Mouse (Mus musculus): ENCODE data around the gene Thrsp.
A peak's percentile ranks its signal among the peaks of the same experiment; 100 is the strongest.
"Not testable (repeated sequence)": the region's sequence is repeated elsewhere in the genome, so short reads cannot be mapped to it uniquely, and the experiment has no call there.

The Thrsp gene

GRCm38 (mm10) chr7:97416906-97417777, at the start of gene Thrsp:
Gene Thrsp (minus strand): TSS chr7:97417730.
- peak; percentile 50 for DNase-seq (ENCODE audit: low spot score)

DNA sequence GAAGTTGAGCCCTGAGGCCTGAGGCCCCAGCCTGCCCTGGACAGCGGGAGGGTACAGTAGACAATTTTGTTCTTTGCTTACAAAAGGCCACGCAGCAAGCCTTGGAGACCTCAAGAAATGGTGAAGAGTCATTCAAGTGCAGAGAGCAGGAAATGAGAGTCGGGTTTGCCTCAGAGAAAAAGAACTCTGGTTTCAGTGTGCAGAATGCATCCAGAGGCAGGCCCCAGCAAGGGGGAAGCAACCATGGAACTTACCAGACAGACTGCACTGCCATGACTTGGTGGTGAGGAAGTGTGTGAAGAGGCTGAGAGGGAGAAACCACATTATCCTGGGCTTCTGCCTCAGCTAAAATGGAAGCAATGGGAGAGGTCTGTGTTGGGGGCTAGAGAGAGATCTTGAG, 38.0 kb upstream of the Thrsp start:
- DNase-seq (ENCODE audit: low spot score), result no peak

- no peak for DNase-seq (ENCODE audit: low spot score)
Measured at GRCm38 (mm10) chr7:97454795-97455194, 37.3 kb upstream of the Thrsp start.

- DNase-seq (ENCODE audit: low spot score), result peak; percentile 48
Measured at GRCm38 (mm10) chr7:97453141-97453921, 35.8 kb upstream of the Thrsp start.

GRCm38 (mm10) chr7:97452196-97452595, 34.7 kb upstream of the Thrsp start:
- DNase-seq (ENCODE audit: low spot score), result no peak

DNA sequence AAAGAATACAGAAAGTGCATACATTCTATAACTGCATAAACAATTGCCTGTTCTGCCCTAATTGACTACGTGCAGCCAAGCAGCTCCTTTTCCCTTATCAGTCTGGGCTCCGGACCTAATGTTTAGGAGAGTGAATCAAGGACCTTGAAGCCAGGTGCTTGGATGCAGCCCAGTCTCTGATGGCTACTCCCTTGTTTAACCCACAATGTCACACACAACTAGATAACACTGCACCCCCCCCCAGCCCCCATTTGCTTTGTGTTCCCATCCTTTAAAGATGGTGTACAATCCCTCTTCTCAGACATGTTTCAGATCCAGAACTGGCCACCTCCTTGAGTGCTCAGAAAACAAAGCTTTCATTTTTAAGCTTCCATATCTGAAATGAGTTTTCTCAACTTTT, 33.5 kb upstream of the Thrsp start, which contains the start of gene Kctd14:
Gene Kctd14 (plus strand): TSS at position 301 of the 400 bp plus-strand sequence.
- not testable (repeated sequence) for DNase-seq (ENCODE audit: low spot score)

DNA sequence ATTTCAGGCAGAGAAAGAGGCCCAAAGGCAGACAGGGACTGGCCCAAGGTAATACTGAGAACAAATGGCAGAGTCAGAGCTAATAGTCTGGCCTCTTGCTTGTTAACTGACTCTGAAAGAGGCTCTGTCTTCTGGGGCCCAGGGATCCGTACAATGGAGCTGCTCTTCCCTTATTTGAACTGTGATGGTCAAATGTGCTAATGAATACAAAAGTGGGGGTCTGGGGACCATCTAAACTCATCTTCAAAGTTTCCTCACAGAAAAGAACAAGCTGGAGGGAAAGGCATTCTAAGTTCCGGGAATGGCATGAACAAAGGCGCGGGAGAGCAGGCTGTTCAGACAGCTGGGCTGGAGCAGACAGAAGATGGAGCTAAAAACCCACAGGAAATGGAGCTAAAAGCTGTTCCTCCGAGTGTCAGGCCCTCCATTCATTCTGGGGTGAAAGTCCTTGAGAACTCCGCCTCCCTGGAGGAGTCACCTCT, 29.6 kb upstream of the Thrsp start:
- DNase-seq (ENCODE audit: low spot score), result no peak

GRCm38 (mm10) chr7:97446171-97446925, 28.8 kb upstream of the Thrsp start:
- peak; percentile 84 for DNase-seq (ENCODE audit: low spot score)

GRCm38 (mm10) chr7:97438986-97439385, 21.5 kb upstream of the Thrsp start:
- no peak for DNase-seq (ENCODE audit: low spot score)

DNA sequence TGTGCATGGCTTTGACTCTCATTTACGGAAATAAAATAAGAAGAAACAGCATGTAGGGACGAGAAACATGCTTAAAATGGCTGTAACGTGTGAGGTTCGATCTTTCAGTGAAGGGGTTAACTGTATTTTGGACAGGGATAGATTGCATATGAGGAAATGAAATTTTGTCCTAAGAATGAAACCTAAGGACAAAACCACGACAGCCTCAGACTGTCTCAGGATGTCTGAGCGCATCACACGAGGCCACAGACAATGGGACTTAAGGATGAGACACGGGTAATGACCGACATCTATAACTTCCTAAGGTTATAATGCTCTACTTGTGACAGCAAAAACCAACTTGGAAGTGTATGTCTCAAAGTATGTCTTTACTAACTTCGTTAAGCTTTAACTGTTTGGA, 17.0 kb upstream of the Thrsp start:
- DNase-seq (ENCODE audit: low spot score), result no peak

DNA sequence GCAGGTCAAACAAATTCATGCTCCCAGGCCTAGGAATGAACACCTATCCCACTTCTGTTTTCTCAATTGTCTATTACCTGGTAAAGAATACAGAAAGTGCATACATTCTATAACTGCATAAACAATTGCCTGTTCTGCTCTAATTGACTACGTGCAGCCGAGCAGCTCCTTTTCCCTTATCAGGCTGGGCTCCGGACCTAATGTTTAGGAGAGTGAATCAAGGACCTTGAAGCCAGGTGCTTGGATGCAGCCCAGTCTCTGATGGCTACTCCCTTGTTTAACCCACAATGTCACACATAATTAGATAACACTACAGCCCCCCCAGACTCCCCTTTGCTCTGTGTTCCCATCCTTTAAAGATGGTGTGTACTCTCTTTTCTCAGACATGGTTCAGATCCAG, 16.0 kb upstream of the Thrsp start:
- not testable (repeated sequence) for DNase-seq (ENCODE audit: low spot score)

GRCm38 (mm10) chr7:97429705-97430104, 12.2 kb upstream of the Thrsp start:
- DNase-seq (ENCODE audit: low spot score), result peak; percentile 18

DNA sequence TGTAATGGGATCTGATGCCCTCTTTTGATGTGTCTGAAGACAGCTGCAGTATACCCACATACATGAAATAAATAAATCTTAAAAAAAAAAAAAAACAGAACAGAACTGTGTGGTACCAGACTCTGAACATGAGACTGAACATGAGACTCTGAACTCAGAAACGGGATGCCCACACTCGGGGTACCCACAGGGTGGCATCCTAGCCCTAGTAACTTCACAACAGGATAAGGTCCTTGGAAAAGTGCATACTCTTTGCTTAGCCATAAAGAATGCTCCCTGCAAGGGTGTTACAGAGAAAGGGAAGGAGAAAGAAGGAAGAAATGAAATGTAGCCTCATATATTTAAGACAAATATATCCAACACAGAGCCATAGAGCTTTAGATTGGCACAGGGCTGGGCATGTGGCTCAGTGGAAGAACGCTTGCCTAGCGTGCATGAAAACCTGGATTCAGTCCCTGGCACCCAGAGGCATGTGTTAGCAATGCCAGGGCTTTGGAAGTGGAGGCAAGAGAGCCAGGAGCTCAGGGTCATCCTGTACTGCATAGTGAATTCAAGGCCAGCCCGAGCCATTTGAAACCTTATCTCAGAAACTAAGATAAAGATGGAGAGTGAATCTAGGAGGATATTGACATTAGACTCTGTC, 10.4 kb upstream of the Thrsp start:
- DNase-seq (ENCODE audit: low spot score), result no peak

GRCm38 (mm10) chr7:97427296-97427695, 9.8 kb upstream of the Thrsp start:
- DNase-seq (ENCODE audit: low spot score), result no peak

DNA sequence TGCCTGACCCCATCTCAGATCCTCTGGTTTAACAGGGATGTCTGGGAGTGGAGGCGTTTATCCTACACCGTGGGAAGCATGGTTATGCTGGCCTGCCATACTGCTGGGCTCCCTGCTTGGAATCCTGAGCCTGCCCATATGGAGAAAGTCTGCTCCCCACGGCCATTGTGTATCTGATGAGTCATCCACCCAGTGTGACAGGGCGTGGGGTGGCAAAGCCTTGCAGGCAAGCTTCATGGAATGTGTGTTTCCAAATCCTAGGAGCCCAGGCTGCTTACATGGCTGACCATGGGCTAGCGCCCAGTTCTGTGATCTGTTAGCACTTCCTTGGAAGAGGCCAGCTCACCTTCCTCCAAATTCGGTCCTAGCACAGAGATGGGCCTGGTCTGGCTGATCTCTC, 9.0 kb upstream of the Thrsp start:
- no peak for DNase-seq (ENCODE audit: low spot score)

- DNase-seq (ENCODE audit: low spot score), result peak; percentile 81
Measured at GRCm38 (mm10) chr7:97424621-97425245, 7.2 kb upstream of the Thrsp start.

DNA sequence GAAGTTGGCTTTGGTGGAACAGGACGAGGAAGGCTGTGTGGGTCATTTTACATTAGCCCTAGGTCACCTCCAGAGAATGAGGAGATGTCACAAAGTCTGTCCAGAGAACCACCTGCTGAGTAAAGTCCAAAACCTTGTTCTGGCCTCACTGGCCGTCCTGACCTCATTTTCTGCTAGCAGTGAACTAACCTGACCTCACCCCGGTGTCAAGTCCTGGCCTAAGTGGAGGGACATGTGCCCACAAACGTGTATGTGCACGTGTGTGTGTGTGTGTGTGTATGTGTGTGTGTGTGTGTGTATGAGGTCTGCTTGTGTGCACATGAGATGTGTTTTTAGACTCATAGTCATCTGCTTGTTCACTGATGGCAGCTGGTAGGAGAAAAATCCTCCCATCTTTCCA, 6.2 kb upstream of the Thrsp start:
- no peak for DNase-seq (ENCODE audit: low spot score)

GRCm38 (mm10) chr7:97420958-97421651, 3.6 kb upstream of the Thrsp start:
- no peak for DNase-seq (ENCODE audit: low spot score)

- DNase-seq (ENCODE audit: low spot score), result no peak
Measured at GRCm38 (mm10) chr7:97420406-97420805, 2.9 kb upstream of the Thrsp start.

DNA sequence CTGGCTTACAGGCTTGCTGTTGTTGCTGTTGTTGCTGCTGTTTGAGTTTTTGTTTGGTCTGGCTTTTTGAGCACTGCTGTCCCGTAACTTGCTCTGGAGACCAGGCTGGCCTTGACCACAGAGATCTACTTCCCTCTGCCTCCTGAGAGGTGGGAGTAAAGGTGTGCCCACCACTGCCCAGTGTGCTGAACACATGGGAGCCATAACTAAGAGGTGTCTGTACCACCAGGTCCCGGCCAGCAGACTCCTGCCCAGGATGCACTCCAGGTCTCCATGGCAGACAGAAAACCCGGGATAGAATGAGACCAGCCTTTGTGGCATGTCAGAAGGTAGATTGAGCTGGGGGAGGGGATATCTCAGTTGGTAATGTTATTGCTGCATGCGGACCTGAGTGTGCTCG, 1.6 kb upstream of the Thrsp start:
- DNase-seq (ENCODE audit: low spot score), result no peak

DNA sequence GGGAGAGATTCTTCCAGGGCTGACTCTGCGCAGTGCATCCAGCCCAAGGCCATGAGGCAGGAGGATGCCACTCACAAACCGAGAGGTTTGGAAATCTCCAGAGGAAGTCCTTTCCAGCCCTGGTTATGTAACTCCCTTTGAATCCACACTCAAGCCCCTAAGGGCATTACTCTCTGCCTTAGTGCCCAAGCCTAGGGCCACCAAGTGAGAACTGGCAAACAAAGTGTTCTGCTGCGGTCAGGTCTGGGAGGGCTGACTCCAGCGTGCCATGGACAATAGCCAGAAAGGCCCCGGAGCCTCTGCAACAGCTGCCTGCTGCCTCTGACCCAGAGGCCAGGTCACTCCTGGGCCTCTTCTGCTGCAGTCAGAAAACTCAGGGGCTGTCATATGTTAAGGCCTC, 1.2 kb upstream of the Thrsp start:
- peak; percentile 72 for DNase-seq (ENCODE audit: low spot score)

Measured in lung, postnatal 25 days (tissue).